Mouse (Mus musculus) layer of hippocampus, adult 18-20 months (tissue): Measurements from ENCODE around the gene Ccdc191. TPM values are rescaled to one million over a fixed set of nuclear protein-coding genes. Genes with fewer than 3 reads are reported as not detected.

Source experiments
- DNase-seq, 2 experiments: peaks; one replicate each; pipeline ENCODE4 v3.0.0; 2022; ENCODE audit warnings: low spot score in 2 of 2
- microRNA-seq, 2 experiments: library from miRNA; unstranded; fragments of <30 nt; microRNA quantifications; one replicate each; pipeline ENCODE4 v1.2.0; 2021
- total RNA-seq, 2 experiments: library from RNA; stranded (reverse); gene quantifications; 2 replicates each; pipeline ENCODE4 v1.2.3; 2021

Gene Ccdc191
- total RNA-seq, 2 experiments from 2014 or later, result 3.2 to 3.6 TPM

DNA sequence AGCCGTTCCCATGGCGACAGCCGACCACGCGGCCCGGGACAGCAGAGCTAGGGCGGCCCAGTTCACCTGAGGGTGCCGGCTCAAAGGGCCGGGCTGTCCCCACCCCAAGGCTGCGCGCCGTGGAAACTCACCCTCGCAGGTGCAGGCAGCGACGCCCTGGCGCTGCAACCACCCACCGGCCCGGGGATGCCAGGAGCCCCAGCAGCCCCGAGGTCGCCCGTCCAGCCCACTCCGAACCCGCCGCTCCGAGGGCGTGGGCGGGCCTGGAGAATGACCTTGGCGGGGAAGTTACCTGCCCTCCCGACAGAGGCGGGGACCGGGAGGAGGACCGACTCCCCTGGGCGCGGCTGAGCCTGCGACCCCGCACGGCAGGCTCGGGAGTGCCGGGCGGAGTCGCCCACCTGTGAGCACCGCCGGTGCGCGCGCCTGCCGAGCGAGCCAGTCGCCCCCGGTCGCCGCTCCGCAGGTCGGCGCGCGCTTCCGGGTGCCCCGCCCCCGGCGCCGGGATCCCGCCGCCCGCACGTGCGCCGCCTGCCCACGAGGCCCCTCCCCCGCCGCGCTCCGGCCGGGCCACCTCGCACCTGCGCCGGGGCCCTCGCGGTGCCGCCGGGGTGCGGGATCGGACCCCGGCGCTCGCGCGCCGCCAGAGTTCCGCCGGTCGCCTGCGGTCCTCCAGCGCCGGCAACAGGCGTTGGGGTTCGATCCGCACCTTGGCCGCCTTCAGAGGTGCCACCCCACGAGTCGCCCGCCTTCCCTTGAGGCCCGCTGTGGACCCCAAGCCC, 89.9 kb downstream of the Ccdc191 start, which contains the start of gene Zdhhc23:
TSS of gene Zdhhc23 (minus strand) at position 464 of the 782 bp plus-strand sequence.
- no peak for DNase-seq

DNA sequence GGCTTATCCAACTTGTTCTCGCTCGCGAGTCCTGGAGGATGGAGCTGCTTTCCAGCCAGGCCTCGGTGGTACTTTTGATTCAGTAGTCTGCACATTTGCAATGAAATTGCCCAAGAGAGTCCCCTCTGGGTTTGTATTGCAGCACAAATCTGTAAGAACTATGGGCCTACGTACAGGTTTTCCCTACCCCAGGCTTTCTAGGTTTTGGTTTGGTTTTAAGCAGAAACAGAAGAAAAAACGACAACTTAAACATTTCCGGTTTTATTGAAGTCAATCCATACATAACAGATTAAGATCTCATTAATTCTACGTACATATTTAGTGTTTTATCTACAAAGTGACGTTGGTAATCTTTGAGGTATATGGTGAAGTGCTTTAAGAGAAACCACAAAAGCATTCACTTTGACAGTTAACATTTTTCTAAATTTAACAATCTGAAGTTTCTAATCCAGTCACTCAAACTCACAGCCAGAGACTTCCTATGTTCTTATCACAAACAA, 90.6 kb downstream of the Ccdc191 start:
- DNase-seq, result no peak

DNA sequence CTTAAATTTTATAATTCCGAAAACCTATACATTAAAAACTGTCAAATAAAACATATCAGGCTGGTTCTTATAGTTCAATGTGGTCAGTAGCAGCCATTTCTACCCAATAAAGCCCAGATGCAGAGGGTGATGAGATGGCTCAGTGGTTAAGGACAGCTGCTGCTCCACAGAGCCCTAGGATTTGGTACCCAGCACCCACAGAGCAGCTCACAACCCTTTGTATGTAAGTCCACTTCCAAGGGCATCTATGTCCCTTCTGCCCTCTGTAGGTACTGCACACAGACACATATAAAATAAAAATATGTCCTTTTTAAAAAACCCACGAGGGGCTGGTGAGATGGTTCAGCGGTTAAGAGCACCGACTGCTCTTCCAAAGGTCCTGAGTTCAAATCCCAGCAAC, 96.7 kb downstream of the Ccdc191 start:
- no peak for DNase-seq

DNA sequence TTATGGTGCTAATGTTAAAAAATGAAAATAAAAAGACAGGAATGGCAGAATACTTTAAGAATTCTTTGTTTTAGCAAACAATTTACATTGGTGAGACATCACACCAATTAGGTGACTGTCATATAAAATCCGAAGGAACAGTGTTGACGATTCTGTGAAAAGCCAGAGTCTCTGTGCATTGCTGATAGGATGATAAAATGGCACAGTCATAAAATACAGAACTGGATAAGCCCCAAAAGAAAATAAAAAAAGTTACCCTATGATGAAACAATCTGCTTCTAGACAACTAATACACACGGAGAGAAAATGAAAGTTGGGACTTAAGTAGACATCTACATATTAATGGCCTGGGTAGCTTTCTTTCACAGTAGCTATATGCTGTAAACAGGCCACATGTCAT, 105.0 kb downstream of the Ccdc191 start:
- no peak for DNase-seq

DNA sequence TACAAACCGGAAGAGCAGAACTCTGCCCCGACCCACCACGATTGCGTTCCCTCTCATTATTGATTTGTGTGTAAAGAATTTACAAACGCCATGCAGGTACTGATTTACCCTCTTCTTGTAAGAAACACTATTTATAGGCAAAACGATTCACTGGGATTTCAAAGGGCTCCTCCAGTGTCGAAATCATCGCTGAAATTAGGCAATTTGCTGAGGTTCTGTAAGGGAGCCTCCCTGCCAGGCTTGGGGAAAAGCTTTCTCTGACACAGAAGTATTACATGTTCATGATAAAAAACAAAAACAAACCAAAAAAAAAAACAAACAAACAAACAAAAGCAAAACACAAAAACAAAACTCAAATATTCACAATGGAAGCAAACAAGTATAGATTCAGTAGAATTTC, 109.5 kb downstream of the Ccdc191 start:
- DNase-seq, result no peak

DNA sequence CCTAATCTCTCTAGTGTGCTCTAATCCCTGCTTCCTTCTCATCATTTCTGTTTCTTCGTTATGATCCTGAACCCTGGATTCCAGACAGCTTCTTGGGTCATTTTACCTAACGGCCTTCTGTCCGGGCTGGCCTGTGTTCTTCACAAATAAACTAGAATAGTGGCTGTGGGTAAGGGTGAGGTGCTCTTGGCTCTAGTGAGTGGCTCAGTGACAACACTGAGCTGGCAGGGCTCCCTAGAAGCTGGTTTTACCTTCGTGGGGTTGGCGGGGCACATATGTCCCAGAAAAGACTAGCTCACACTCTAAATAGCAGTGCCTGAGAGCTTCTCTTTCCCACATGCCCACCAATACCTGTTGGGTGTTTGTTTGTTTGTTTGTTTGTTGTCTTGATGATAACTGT, 109.9 kb downstream of the Ccdc191 start:
- DNase-seq, result no peak

DNA sequence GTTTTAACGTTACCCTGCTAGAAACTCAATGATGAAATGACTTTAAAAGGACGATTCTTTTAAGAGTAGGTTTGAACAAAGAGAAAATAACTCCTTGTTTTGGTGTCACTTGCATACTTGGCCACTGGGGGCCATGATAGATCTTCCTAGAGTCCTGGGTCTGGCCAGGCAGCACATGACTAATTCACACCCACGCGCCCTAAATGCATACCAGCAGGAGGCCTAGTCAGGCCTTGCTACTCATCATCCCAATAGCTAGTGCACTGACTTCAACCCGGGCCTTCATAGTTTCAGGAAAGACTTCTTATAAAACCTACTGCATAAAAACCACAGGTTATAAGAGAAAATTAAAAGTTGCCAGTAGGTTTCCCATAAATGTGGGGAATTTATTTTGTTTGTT, 112.5 kb downstream of the Ccdc191 start:
- DNase-seq, result no peak

DNA sequence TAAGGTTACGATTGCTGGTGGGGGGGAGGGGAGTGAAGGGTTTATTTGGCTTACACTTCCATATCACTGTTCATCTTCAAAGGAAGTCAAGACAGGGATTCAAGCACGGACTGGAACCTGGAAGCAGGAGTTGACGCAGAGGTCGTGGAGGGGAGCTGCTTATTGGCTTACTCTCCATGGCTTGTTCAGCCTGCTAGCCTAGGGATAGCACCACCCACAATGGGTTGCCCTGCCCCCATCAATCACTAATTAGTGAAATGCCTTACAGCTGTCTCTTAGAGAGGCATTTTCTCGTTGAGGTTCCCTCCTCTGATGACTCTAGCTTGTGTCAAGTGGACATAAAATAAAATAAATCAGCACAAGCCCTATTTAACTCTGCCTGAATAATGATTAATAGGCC, 121.4 kb downstream of the Ccdc191 start:
- DNase-seq, result no peak

Small RNA genes within 50 kb of the gene (microRNA-seq; reads per million reads assigned to microRNA genes)
- 0 reads per million in 2 experiments for gene Mir3470b

Other genes with a start within 250 kb of the Ccdc191 start
- not detected for gene Tigit, start 225.7 kb upstream of the Ccdc191 start, total RNA-seq
- not detected for gene Drd3, start 135.8 kb upstream of the Ccdc191 start, total RNA-seq
- 10 to 100 TPM; 32.5 to 39.2 TPM for gene Qtrt2, start 37.0 kb downstream of the Ccdc191 start, total RNA-seq
- gene Zdhhc23, start 90.0 kb downstream of the Ccdc191 start, total RNA-seq, result 10 to 100 TPM; 40.8 to 46.1 TPM
- 1 to 10 TPM; 4.1 to 4.4 TPM for gene Gramd1c, start 173.5 kb downstream of the Ccdc191 start, total RNA-seq
- gene Atp6v1a, start 249.9 kb downstream of the Ccdc191 start, total RNA-seq, result 100 to 1,000 TPM; 566 to 590 TPM